Mouse (Mus musculus) thymus, adult 2 months (tissue): ENCODE data around the gene Rtp3.

Source experiments
- CTCF ChIP-seq: fragments of 200-500 bp; IDR thresholded peaks from 2 replicates; pipeline ENCODE4 v1.5.1; 2012; ENCODE audit warnings: mild to moderate bottlenecking, control low read depth, low read length, moderate library complexity, borderline replicate concordance; ENCODE audit not compliant: control insufficient read depth, poor library complexity, insufficient read depth; ENCODE audit errors: extremely low read depth
- POLR2A ChIP-seq: fragments of 200-500 bp; IDR thresholded peaks from 2 replicates; pipeline ENCODE4 v1.6.1; 2012; ENCODE audit warnings: mild to moderate bottlenecking, low read length, control low read depth, moderate library complexity; ENCODE audit not compliant: control insufficient read depth, poor library complexity, insufficient read depth; ENCODE audit errors: extremely low read depth

- no peak for TF ChIP-seq CTCF
- no peak for TF ChIP-seq POLR2A
Measured at GRCm38 (mm10) chr9:111009763-111010162, 19.4 kb upstream of the Rtp3 start.
